Mouse (Mus musculus) ES-CJ7 (cell line): ENCODE measurements around the gene Hoxc11.

Experiments
- DNase-seq: peaks from one replicate; pipeline ENCODE4 v3.0.0; 2011; ENCODE audit warnings: low read depth, low spot score

Gene Hoxc11

GRCm38 (mm10) chr15:102981379-102982288, 27.4 kb downstream of the Hoxc11 start:
- peak; percentile 82 for DNase-seq

- no peak for DNase-seq
Measured at GRCm38 (mm10) chr15:102983716-102984115, 29.5 kb downstream of the Hoxc11 start.

GRCm38 (mm10) chr15:102984521-102984920, 30.3 kb downstream of the Hoxc11 start:
- no peak for DNase-seq

- no peak for DNase-seq
Measured at GRCm38 (mm10) chr15:102984925-102985324, 30.7 kb downstream of the Hoxc11 start.

- DNase-seq: peak; percentile 91
Measured at GRCm38 (mm10) chr15:102987124-102987833, 33.1 kb downstream of the Hoxc11 start.

GRCm38 (mm10) chr15:102988078-102988477, 33.9 kb downstream of the Hoxc11 start:
- no peak for DNase-seq

- DNase-seq: no peak
Measured at GRCm38 (mm10) chr15:102990461-102991397, 36.5 kb downstream of the Hoxc11 start, which contains the start of gene Hoxc8. Hoxc8 (plus strand) TSS chr15:102990607.

- no peak for DNase-seq
Measured at GRCm38 (mm10) chr15:102991782-102992181, 37.6 kb downstream of the Hoxc11 start.

- no peak for DNase-seq
Measured at GRCm38 (mm10) chr15:102992206-102992605, 38.0 kb downstream of the Hoxc11 start.

GRCm38 (mm10) chr15:102992863-102993262, 38.6 kb downstream of the Hoxc11 start:
- DNase-seq: no peak

- no peak for DNase-seq
Measured at GRCm38 (mm10) chr15:102996548-102996947, 42.3 kb downstream of the Hoxc11 start.

GRCm38 (mm10) chr15:102997431-102997830, 43.2 kb downstream of the Hoxc11 start:
- DNase-seq: no peak

GRCm38 (mm10) chr15:102997939-102998355, 43.7 kb downstream of the Hoxc11 start, which contains the start of gene Hoxc6:
Hoxc6 (plus strand) TSS chr15:102998257.
- no peak for DNase-seq

GRCm38 (mm10) chr15:102998608-102999182, 44.5 kb downstream of the Hoxc11 start:
- no peak for DNase-seq

- peak; percentile 76 for DNase-seq
Measured at GRCm38 (mm10) chr15:102999183-102999831, 45.1 kb downstream of the Hoxc11 start.

- DNase-seq: no peak
Measured at GRCm38 (mm10) chr15:102999955-103000354, 45.7 kb downstream of the Hoxc11 start.

GRCm38 (mm10) chr15:103000501-103000901, 46.3 kb downstream of the Hoxc11 start:
- no peak for DNase-seq

- no peak for DNase-seq
Measured at GRCm38 (mm10) chr15:103001370-103001769, 47.1 kb downstream of the Hoxc11 start.

GRCm38 (mm10) chr15:103002156-103002555, 47.9 kb downstream of the Hoxc11 start:
- DNase-seq: no peak

GRCm38 (mm10) chr15:103002821-103003448, 48.7 kb downstream of the Hoxc11 start:
- no peak for DNase-seq
